Mouse (Mus musculus) CH12.LX (cell line): ENCODE results near the gene Lmnb2. TPM values are rescaled to one million over a fixed set of nuclear protein-coding genes. Genes with fewer than 3 reads are reported as not detected.

Experiments used
- DNase-seq: peaks from one replicate; pipeline ENCODE4 v3.0.0-alpha.2; 2013; ENCODE audit errors: extremely low read depth
- H3K27ac ChIP-seq: 2 replicates; pipeline ENCODE4 v1.5.1; 2012; ENCODE audit warnings: low read depth, mild to moderate bottlenecking, control low read depth, moderate library complexity; ENCODE audit not compliant: insufficient read depth
- H3K27me3 ChIP-seq: replicated peaks from 2 replicates; pipeline ENCODE3; 2012; ENCODE audit warnings: inconsistent platforms
- H3K36me3 ChIP-seq, 2 experiments: replicated peaks in 1 of 2; 2 replicates each; pipeline versions ENCODE3 to v1.6.1; 2012; ENCODE audit warnings: inconsistent platforms in 1 of 2, low read length in 1 of 2, mild to moderate bottlenecking in 1 of 2, mixed read lengths in 1 of 2, moderate library complexity in 1 of 2; ENCODE audit not compliant: control insufficient read depth in 1 of 2, insufficient read depth in 1 of 2
- H3K4me1 ChIP-seq, 2 experiments: 2 replicates each; pipeline ENCODE4 v1.6.1; 2012; ENCODE audit warnings: inconsistent platforms in 1 of 2, moderate library complexity in 1 of 2; ENCODE audit not compliant: insufficient read depth in 2 of 2, control insufficient read depth in 1 of 2
- H3K4me2 ChIP-seq: 2 replicates; pipeline ENCODE4 v1.6.1; 2012; ENCODE audit warnings: low read depth, mild to moderate bottlenecking, control low read depth; ENCODE audit not compliant: poor library complexity, insufficient read depth, severe bottlenecking
- H3K4me3 ChIP-seq, 3 experiments: fragments of 150-350 bp in 1 of 3; sonication (generic) in 1 of 3; replicated peaks in 1 of 3; 2 replicates each; pipeline versions ENCODE3 to v1.5.1; 2011 to 2012; ENCODE audit warnings: low read depth in 2 of 3, low read length in 2 of 3, mild to moderate bottlenecking in 2 of 3, moderate library complexity in 2 of 3, control low read depth in 1 of 3, improper control_type of control experiment in 1 of 3, inconsistent platforms in 1 of 3, mixed read lengths in 1 of 3; ENCODE audit not compliant: poor library complexity in 1 of 3
- H3K79me2 ChIP-seq: replicated peaks from 2 replicates; pipeline ENCODE4 v1.6.1; 2012; ENCODE audit warnings: mild to moderate bottlenecking, moderate library complexity; ENCODE audit not compliant: control insufficient read depth, poor library complexity, insufficient read depth, severe bottlenecking; ENCODE audit errors: extremely low read depth
- H3K9ac ChIP-seq: 2 replicates; pipeline ENCODE4 v1.6.1; 2012; ENCODE audit warnings: low read depth, mild to moderate bottlenecking, control low read depth, moderate library complexity; ENCODE audit not compliant: insufficient read depth
- H3K9me3 ChIP-seq: replicated peaks from 2 replicates; pipeline ENCODE3; 2012; ENCODE audit warnings: low read length, inconsistent platforms, mixed read lengths
- BHLHE40 ChIP-seq: IDR thresholded peaks from 2 replicates; pipeline ENCODE4 v1.6.1; 2011; ENCODE audit warnings: mild to moderate bottlenecking, low read depth, low read length, improper control_type of control experiment
- CHD1 ChIP-seq: IDR thresholded peaks from 2 replicates; pipeline ENCODE4 v1.6.1; 2012; ENCODE audit warnings: low read depth, low read length, improper control_type of control experiment, inconsistent platforms
- CHD2 ChIP-seq: IDR thresholded peaks from 2 replicates; pipeline ENCODE4 v1.6.1; 2011; ENCODE audit warnings: low read length, improper control_type of control experiment
- GABPA ChIP-seq: IDR thresholded peaks from 2 replicates; pipeline ENCODE4 v1.6.1; 2012; ENCODE audit warnings: low read depth, low read length, improper control_type of control experiment, inconsistent platforms; ENCODE audit not compliant: insufficient replicate concordance
- JUN ChIP-seq: IDR thresholded peaks from 2 replicates; pipeline ENCODE4 v1.6.1; 2011; ENCODE audit warnings: low read depth, mild to moderate bottlenecking, low read length, improper control_type of control experiment, moderate library complexity; ENCODE audit not compliant: insufficient read depth
- KAT2A ChIP-seq: IDR thresholded peaks from 2 replicates; pipeline ENCODE4 v1.6.1; 2012; ENCODE audit warnings: low read length, improper control_type of control experiment, inconsistent platforms; ENCODE audit not compliant: insufficient replicate concordance
- MAZ ChIP-seq: IDR thresholded peaks from 2 replicates; pipeline ENCODE4 v1.6.1; 2012; ENCODE audit warnings: low read depth, mild to moderate bottlenecking, inconsistent platforms, low read length, improper control_type of control experiment, moderate library complexity
- MEF2A ChIP-seq: IDR thresholded peaks from 2 replicates; pipeline ENCODE4 v1.6.1; 2014; ENCODE audit warnings: low read depth, mild to moderate bottlenecking, inconsistent platforms, low read length, improper control_type of control experiment, borderline replicate concordance
- MYC ChIP-seq: IDR thresholded peaks from 2 replicates; pipeline ENCODE4 v1.6.1; 2011; ENCODE audit warnings: low read depth, mild to moderate bottlenecking, improper control_type of control experiment, low read length
- NELFE ChIP-seq: IDR thresholded peaks from 2 replicates; pipeline ENCODE4 v1.6.1; 2011; ENCODE audit warnings: low read depth, low read length, improper control_type of control experiment
- NRF1 ChIP-seq: IDR thresholded peaks from 2 replicates; pipeline ENCODE4 v1.6.1; 2014; ENCODE audit warnings: low read depth, mild to moderate bottlenecking, inconsistent platforms, low read length, improper control_type of control experiment, moderate library complexity
- POLR2A ChIP-seq: IDR thresholded peaks from 2 replicates; pipeline ENCODE4 v1.6.1; 2011; ENCODE audit warnings: low read depth, mild to moderate bottlenecking, improper control_type of control experiment, low read length
- RAD21 ChIP-seq: IDR thresholded peaks from 2 replicates; pipeline ENCODE4 v1.6.1; 2011; ENCODE audit warnings: low read depth, mild to moderate bottlenecking, low read length, improper control_type of control experiment, moderate library complexity
- RCOR1 ChIP-seq: conservative IDR thresholded peaks from 2 replicates; pipeline ENCODE4 v1.6.1; 2012; ENCODE audit warnings: low read depth, mild to moderate bottlenecking, inconsistent platforms, low read length, improper control_type of control experiment
- TCF12 ChIP-seq: IDR thresholded peaks from 2 replicates; pipeline ENCODE4 v1.6.1; 2014; ENCODE audit warnings: low read depth, mild to moderate bottlenecking, inconsistent platforms, low read length, improper control_type of control experiment
- USF2 ChIP-seq: conservative IDR thresholded peaks from 2 replicates; pipeline ENCODE4 v1.6.1; 2011; ENCODE audit warnings: low read depth, low read length, improper control_type of control experiment
- ZC3H11A ChIP-seq: IDR thresholded peaks from 2 replicates; pipeline ENCODE4 v1.6.1; 2012; ENCODE audit warnings: low read depth, mild to moderate bottlenecking, inconsistent platforms, low read length, improper control_type of control experiment
- ZKSCAN1 ChIP-seq: IDR thresholded peaks from 2 replicates; pipeline ENCODE4 v1.6.1; 2012; ENCODE audit warnings: low read depth, inconsistent platforms, low read length, improper control_type of control experiment, borderline replicate concordance
- ZMIZ1 ChIP-seq: IDR thresholded peaks from 2 replicates; pipeline ENCODE4 v1.6.1; 2012; ENCODE audit warnings: low read depth, mild to moderate bottlenecking, inconsistent platforms, low read length, improper control_type of control experiment
- ZNF384 ChIP-seq: IDR thresholded peaks from 2 replicates; pipeline ENCODE4 v1.6.1; 2012; ENCODE audit warnings: low read depth, low read length, improper control_type of control experiment, inconsistent platforms
- dilution Hi-C: fragments of 300-500 bp; cut with MboI; formaldehyde crosslinking; loops from 2 replicates; pipeline ENCODE4 v1.14.3; 2020; ENCODE audit warnings: low sequenced_read_pairs; ENCODE audit not compliant: extremely low pct_unique_long_range_greater_than_20kb, extremely low pct_ligation_motif_present
- in situ Hi-C: fragments of 300-500 bp; cut with MboI; formaldehyde crosslinking; loops from 3 replicates; pipeline ENCODE4 v1.14.3; 2019; ENCODE audit warnings: low sequenced_read_pairs, low pct_ligation_motif_present, low pct_unique_long_range_greater_than_20kb, mixed read lengths
- polyA plus RNA-seq: library from polyadenylated mRNA; unstranded; fragments of >175 nt; gene quantifications from 2 replicates; pipeline ENCODE4 v1.2.1, GENCODE M21; 2012; ENCODE audit warnings: low read depth; ENCODE audit not compliant: insufficient read length
- total RNA-seq, 2 experiments: library from RNA; depleted of rRNA; stranded (reverse); fragments of 300-350 nt in 1 of 2; fragments of >200 nt in 1 of 2; gene quantifications; 2 replicates each; pipeline ENCODE4 v1.2.3; 2012 to 2014

Lmnb2 gene
- total and polyA plus RNA-seq, 3 experiments, result 20.7 to 25.8 (median 23.7) TPM

- H3K79me2 ChIP-seq, result no peaks in the 10 kb centered on the region
- DNase-seq, result no peak
- H3K9ac ChIP-seq, result no peak overlapping the region
- H3K27ac ChIP-seq, result peak overlapping the region; percentile 97
- no peak for TF ChIP-seq RAD21
- TF ChIP-seq ZC3H11A, result no peak
- TF ChIP-seq MAZ, result no peak
- no peak for TF ChIP-seq JUN
- TF ChIP-seq ZNF384, result no peak
- TF ChIP-seq USF2, result no peak
- no peak for TF ChIP-seq BHLHE40
- TF ChIP-seq RCOR1, result no peak
- TF ChIP-seq CHD1, result no peak
- no peak for TF ChIP-seq ZMIZ1
- TF ChIP-seq MEF2A, result no peak
- TF ChIP-seq MYC, result no peak
- no peak for TF ChIP-seq NRF1
- no peak for TF ChIP-seq TCF12
- no peak for TF ChIP-seq KAT2A
- no peak for TF ChIP-seq CHD2
- TF ChIP-seq POLR2A, result no peak
- no peak for TF ChIP-seq NELFE
- TF ChIP-seq ZKSCAN1, result no peak
- no peak for TF ChIP-seq GABPA
- peaks cover 5% of the 10 kb centered on the region for H3K9me3 ChIP-seq
- peaks cover 54 to 85% of the 10 kb centered on the region in 2 experiments for H3K4me1 ChIP-seq
- no peaks in the 10 kb centered on the region for H3K27me3 ChIP-seq
- H3K36me3 ChIP-seq, result no peaks in the 10 kb centered on the region
- H3K4me2 ChIP-seq, result no peak overlapping the region
- peak overlapping the region in 1 of 3 experiments; percentile 54 for H3K4me3 ChIP-seq
- dilution Hi-C loops (no loop called here), in situ Hi-C loops (loop anchor here (5.0 kb wide), 1 partner anchor 34 kb away; the partner anchor contains the start of gene Gadd45b)
Observed at GRCm38 (mm10) chr10:80966296-80966695, 48.3 kb upstream of the Lmnb2 start.
